Mouse (Mus musculus) CD4-positive, CD25-positive, alpha-beta regulatory T cell, adult 2 months (primary cell): ENCODE measurements around the gene Olfr532.
"Not testable (repeated sequence)": the region's sequence is repeated elsewhere in the genome, so short reads cannot be mapped to it uniquely, and the experiment has no call there.

Experiments used
- DNase-seq: peaks from one replicate; pipeline ENCODE4 v3.0.0-alpha.2; 2012; ENCODE audit warnings: low read depth, low spot score

Olfr532 gene

GRCm38 (mm10) chr7:140421539-140421938 lies at the start of gene Olfr532:
Gene Olfr532 (minus strand): TSS chr7:140421639.
- DNase-seq = no peak

- not testable (repeated sequence) for DNase-seq
Measured at GRCm38 (mm10) chr7:140463070-140463469, 41.6 kb upstream of the Olfr532 start, which contains the start of gene Olfr533. Gene Olfr533 (plus strand): TSS chr7:140463370.

GRCm38 (mm10) chr7:140443141-140443540 lies 21.7 kb upstream of the Olfr532 start:
- peak; percentile 15 for DNase-seq

GRCm38 (mm10) chr7:140402818-140403217 lies 18.6 kb downstream of the Olfr532 start, which contains the start of gene Olfr531:
Gene Olfr531 (minus strand): TSS chr7:140402918.
- DNase-seq = no peak

GRCm38 (mm10) chr7:140376911-140377310 lies 44.5 kb downstream of the Olfr532 start:
- peak; percentile 14 for DNase-seq

- DNase-seq = no peak
Measured at GRCm38 (mm10) chr7:140376231-140376630, 45.2 kb downstream of the Olfr532 start, which contains the start of gene Olfr530. Gene Olfr530 (minus strand): TSS chr7:140376331.

- DNase-seq = peak; percentile 38
Measured at GRCm38 (mm10) chr7:140374300-140374699, 47.1 kb downstream of the Olfr532 start.
